Mouse (Mus musculus) forebrain, embryonic 16.5 days (tissue): ENCODE measurements around the gene Rftn1. TPM values are rescaled to one million over a fixed set of nuclear protein-coding genes. Genes with fewer than 3 reads are reported as not detected.

Experiments used
- ATAC-seq: fragments of 200-750 bp; cut with Nextera tagmentation; 2 replicates; pipeline ENCODE4 v1.8.0; 2017; ENCODE audit warnings: mild to moderate bottlenecking, moderate library complexity
- H3K27ac ChIP-seq: fragments of 300-500 bp; sonication (generic); 2 replicates; pipeline ENCODE4 v1.5.1; 2014; ENCODE audit warnings: low read length, control low read depth
- H3K27me3 ChIP-seq: fragments of 300-500 bp; sonication (generic); replicated peaks from 2 replicates; pipeline ENCODE4 v1.6.1; 2014; ENCODE audit warnings: low read length; ENCODE audit not compliant: control insufficient read depth, insufficient read depth
- H3K36me3 ChIP-seq: fragments of 300-500 bp; sonication (generic); 2 replicates; pipeline ENCODE4 v1.6.1; 2014; ENCODE audit not compliant: control insufficient read depth, insufficient read depth
- H3K4me1 ChIP-seq: fragments of 300-500 bp; sonication (generic); replicated peaks from 2 replicates; pipeline ENCODE4 v1.6.1; 2014; ENCODE audit warnings: low read length; ENCODE audit not compliant: control insufficient read depth, insufficient read depth
- H3K4me2 ChIP-seq: fragments of 300-500 bp; sonication (generic); 2 replicates; pipeline ENCODE4 v1.6.1; 2014; ENCODE audit warnings: mild to moderate bottlenecking, low read length, control low read depth
- H3K4me3 ChIP-seq: fragments of 300-500 bp; sonication (generic); replicated peaks from 2 replicates; pipeline ENCODE4 v1.5.1; 2014; ENCODE audit warnings: mild to moderate bottlenecking, low read length, control low read depth
- H3K9ac ChIP-seq: fragments of 300-500 bp; sonication (generic); replicated peaks from 2 replicates; pipeline ENCODE4 v1.6.1; 2014; ENCODE audit warnings: low read depth, low read length, control low read depth
- H3K9me3 ChIP-seq: fragments of 300-500 bp; sonication (generic); 2 replicates; pipeline ENCODE4 v1.6.1; 2016; ENCODE audit warnings: low read length; ENCODE audit not compliant: control insufficient read depth
- WGBS: fragments of 180-500 bp; shearing (Covaris S2); extraction: QIAGEN DNeasy Blood & Tissue Kit; methylation state at CpG from one replicate; pipeline ENCODE4 v1.1.7; 2014; 5-methylcytosine and 5-hydroxymethylcytosine counted together
- polyA plus RNA-seq: library from polyadenylated mRNA; unstranded; fragments of >200 nt; fragmentation: Nextera tagmentation; extraction: Ambion mirVana; gene quantifications from 2 replicates; pipeline ENCODE4 v1.2.1, GENCODE M21; 2015

The Rftn1 gene
- polyA plus RNA-seq, 1 experiment from 2014 or later: 24.6 TPM

DNA sequence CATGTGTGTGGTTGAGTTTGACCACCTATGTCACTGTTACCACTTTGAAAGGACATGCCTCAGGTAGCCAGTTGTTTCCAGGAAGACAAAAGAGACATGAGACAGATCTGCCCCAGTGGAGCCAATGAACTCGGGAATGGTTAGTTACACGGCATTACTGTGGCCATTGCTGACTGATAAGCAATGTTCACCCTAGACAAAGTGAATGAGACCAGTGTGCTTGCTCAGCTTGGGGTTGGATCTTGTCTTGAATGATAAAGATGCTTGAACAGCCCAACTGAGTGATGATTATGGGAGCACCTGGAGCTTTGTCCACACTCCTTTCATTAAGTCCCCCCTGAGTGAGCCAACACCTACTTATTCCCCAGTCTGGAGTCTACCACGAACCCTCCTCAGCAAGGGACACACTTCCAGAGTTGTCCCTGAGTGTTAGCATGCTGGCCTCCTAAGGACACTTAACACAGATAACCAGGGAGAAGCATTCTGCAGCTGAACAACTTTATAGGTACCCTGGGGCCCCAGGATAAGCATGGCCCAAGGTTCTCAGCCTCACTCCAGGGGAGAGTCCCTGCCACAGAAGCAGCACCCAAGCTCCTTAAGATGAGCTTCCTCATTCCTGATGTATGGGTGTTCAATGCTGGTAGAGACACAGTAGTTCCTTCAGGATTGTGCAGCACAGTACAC, 149.6 kb downstream of the Rftn1 start:
- no peak overlapping the region for H3K9ac ChIP-seq
- no peaks in the 10 kb centered on the region for H3K36me3 ChIP-seq
- no peak overlapping the region for H3K27ac ChIP-seq
- 96% methylated on average over 3 of the region's 3 CpGs for WGBS
- H3K9me3 ChIP-seq: no peaks in the 10 kb centered on the region
- no peak for ATAC-seq
- H3K4me3 ChIP-seq: no peak overlapping the region
- H3K4me1 ChIP-seq: peaks cover 17% of the 10 kb centered on the region
- no peaks in the 10 kb centered on the region for H3K27me3 ChIP-seq
- no peak overlapping the region for H3K4me2 ChIP-seq

- Histone ChIP-seq H3K27me3 (no peaks in the 10 kb centered on the region), H3K9ac (no peak overlapping the region), H3K4me2 (no peak overlapping the region), H3K4me3 (no peak overlapping the region), H3K27ac (no peak overlapping the region), H3K9me3 (no peaks in the 10 kb centered on the region), H3K4me1 (peaks cover 17% of the 10 kb centered on the region), H3K36me3 (no peaks in the 10 kb centered on the region; the same call in 1 of the 2 replicates)
- no peak for ATAC-seq
- 82% methylated on average over 10 of the region's 10 CpGs for WGBS
Observed at GRCm38 (mm10) chr17:50037882-50038665, 152.4 kb downstream of the Rftn1 start.

- Histone ChIP-seq H3K4me1 (peaks cover 17% of the 10 kb centered on the region), H3K4me3 (no peak overlapping the region), H3K36me3 (no peaks in the 10 kb centered on the region; the same call in 1 of the 2 replicates), H3K27ac (peak overlapping the region; percentile 41; the same call in 1 of the 2 replicates), H3K9me3 (no peaks in the 10 kb centered on the region), H3K4me2 (no peak overlapping the region), H3K9ac (no peak overlapping the region), H3K27me3 (no peaks in the 10 kb centered on the region)
- peak; percentile 38 for ATAC-seq
- 47% methylated on average over 4 of the region's 4 CpGs for WGBS
Observed at GRCm38 (mm10) chr17:50037416-50037815, 153.1 kb downstream of the Rftn1 start.

- Histone ChIP-seq H3K4me2 (no peak overlapping the region), H3K27ac (peak overlapping the region; percentile 42), H3K4me1 (peaks cover 17% of the 10 kb centered on the region), H3K9ac (no peak overlapping the region), H3K4me3 (no peak overlapping the region), H3K9me3 (no peaks in the 10 kb centered on the region), H3K36me3 (no peaks in the 10 kb centered on the region; the same call in 1 of the 2 replicates), H3K27me3 (no peaks in the 10 kb centered on the region)
- 44% methylated on average over 14 of the region's 14 CpGs for WGBS
- ATAC-seq: peak; percentile 49
Observed at GRCm38 (mm10) chr17:50036751-50037385, 153.6 kb downstream of the Rftn1 start.

DNA sequence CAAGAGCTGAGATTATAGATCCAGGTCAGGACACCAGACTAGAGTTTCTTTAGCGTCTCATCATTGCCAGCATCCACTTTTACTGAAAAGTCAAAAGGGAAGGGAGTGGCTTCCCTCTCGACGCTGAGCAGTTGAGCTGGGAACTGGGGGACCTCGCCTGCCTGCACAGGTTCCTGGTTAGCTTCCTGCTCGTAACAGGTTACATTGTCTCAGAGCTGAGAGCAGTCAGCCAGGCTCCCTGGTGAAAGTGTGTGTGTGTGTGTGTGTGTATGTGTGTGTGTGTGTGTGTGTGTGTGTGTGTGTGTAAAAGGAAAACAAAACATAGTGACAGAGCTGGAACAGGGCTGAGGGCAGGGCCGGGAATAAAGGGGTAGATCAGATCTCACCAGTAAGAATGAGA, 156.8 kb downstream of the Rftn1 start:
- H3K9ac ChIP-seq: no peak overlapping the region
- 76% methylated on average over 6 of the region's 6 CpGs for WGBS
- no peaks in the 10 kb centered on the region for H3K27me3 ChIP-seq
- H3K4me2 ChIP-seq: no peak overlapping the region
- no peaks in the 10 kb centered on the region for H3K9me3 ChIP-seq
- ATAC-seq: no peak
- H3K36me3 ChIP-seq: no peaks in the 10 kb centered on the region; the same call in 1 of the 2 replicates
- no peak overlapping the region for H3K27ac ChIP-seq
- H3K4me1 ChIP-seq: peaks cover 17% of the 10 kb centered on the region
- H3K4me3 ChIP-seq: no peak overlapping the region

- 90% methylated on average over 13 of the region's 13 CpGs for WGBS
- ATAC-seq: no peak
- H3K27me3 ChIP-seq: no peaks in the 10 kb centered on the region
- no peaks in the 10 kb centered on the region; the same call in 1 of the 2 replicates for H3K36me3 ChIP-seq
- H3K4me2 ChIP-seq: no peak overlapping the region
- H3K9ac ChIP-seq: no peak overlapping the region
- no peak overlapping the region for H3K4me3 ChIP-seq
- H3K27ac ChIP-seq: no peak overlapping the region
- peaks cover 5% of the 10 kb centered on the region for H3K4me1 ChIP-seq
- H3K9me3 ChIP-seq: no peaks in the 10 kb centered on the region
Observed at GRCm38 (mm10) chr17:50031548-50032491, 158.7 kb downstream of the Rftn1 start.

- Histone ChIP-seq H3K9ac (no peak overlapping the region), H3K4me1 (peaks cover 13% of the 10 kb centered on the region), H3K27me3 (no peaks in the 10 kb centered on the region), H3K4me2 (no peak overlapping the region), H3K36me3 (no peaks in the 10 kb centered on the region), H3K9me3 (no peaks in the 10 kb centered on the region), H3K27ac (no peak overlapping the region), H3K4me3 (no peak overlapping the region)
- no peak for ATAC-seq
- WGBS: 76% methylated on average over 1 of the region's 1 CpGs
Observed at GRCm38 (mm10) chr17:50025651-50026050, 164.8 kb downstream of the Rftn1 start.

DNA sequence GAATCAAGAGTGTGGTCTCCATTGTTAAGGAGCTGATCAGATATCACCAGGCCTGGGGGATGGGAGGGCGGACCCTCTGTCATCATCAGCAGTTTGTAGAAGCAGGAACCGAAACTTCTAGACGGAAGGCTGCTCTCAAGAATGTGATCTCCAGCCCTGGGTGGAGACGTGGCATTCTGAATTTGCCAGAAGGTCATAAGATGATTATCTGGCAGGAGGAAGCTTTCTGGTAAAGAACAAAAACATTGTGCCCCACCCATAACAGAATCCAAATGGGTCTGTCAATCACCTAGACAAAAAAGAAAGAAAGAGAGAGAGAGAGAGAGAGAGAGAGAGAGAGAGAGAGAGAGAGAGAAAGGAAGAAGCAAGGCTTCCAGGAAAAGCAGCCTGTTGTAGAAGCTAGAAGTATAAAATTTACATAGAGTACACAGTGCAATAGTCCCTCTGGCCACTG, 165.3 kb downstream of the Rftn1 start:
- WGBS: 53% methylated on average over 4 of the region's 4 CpGs
- no peak overlapping the region for H3K9ac ChIP-seq
- no peak overlapping the region for H3K4me2 ChIP-seq
- H3K36me3 ChIP-seq: no peaks in the 10 kb centered on the region
- no peak for ATAC-seq
- no peak overlapping the region for H3K4me3 ChIP-seq
- peaks cover 17% of the 10 kb centered on the region for H3K4me1 ChIP-seq
- no peaks in the 10 kb centered on the region for H3K9me3 ChIP-seq
- H3K27me3 ChIP-seq: no peaks in the 10 kb centered on the region
- H3K27ac ChIP-seq: no peak overlapping the region
